Mouse (Mus musculus) heart, embryonic 10.5 days (tissue): Measurements from ENCODE around the gene Doc2g. TPM values are rescaled to one million over a fixed set of nuclear protein-coding genes. Genes with fewer than 3 reads are reported as not detected.
"Not testable (repeated sequence)": the region's sequence is repeated elsewhere in the genome, so short reads cannot be mapped to it uniquely, and the experiment has no call there.

ENCODE experiments used
- DNase-seq: peaks from one replicate; pipeline ENCODE4 v3.0.0-alpha.2; 2017; ENCODE audit warnings: low spot score
- H3K27ac ChIP-seq: fragments of 300-500 bp; sonication (generic); 2 replicates; pipeline ENCODE4 v1.5.1; 2016; ENCODE audit warnings: mild to moderate bottlenecking
- H3K27me3 ChIP-seq: fragments of 300-500 bp; sonication (generic); 2 replicates; pipeline ENCODE4 v1.6.1; 2016; ENCODE audit warnings: mild to moderate bottlenecking; ENCODE audit not compliant: poor library complexity, insufficient read depth, severe bottlenecking
- H3K36me3 ChIP-seq: fragments of 300-500 bp; sonication (generic); 2 replicates; pipeline ENCODE4 v1.6.1; 2016; ENCODE audit warnings: mild to moderate bottlenecking, moderate library complexity
- H3K4me1 ChIP-seq: fragments of 300-500 bp; sonication (generic); 2 replicates; pipeline ENCODE4 v1.6.1; 2016; ENCODE audit warnings: mild to moderate bottlenecking
- H3K4me3 ChIP-seq: fragments of 300-500 bp; sonication (generic); 2 replicates; pipeline ENCODE4 v1.5.1; 2016; ENCODE audit warnings: mild to moderate bottlenecking, moderate library complexity
- H3K9me3 ChIP-seq: fragments of 300-500 bp; sonication (generic); 2 replicates; pipeline ENCODE4 v1.6.1; 2016; ENCODE audit warnings: mild to moderate bottlenecking, moderate library complexity
- WGBS: fragments of 180-500 bp; shearing (Covaris S2); methylation state at CpG from one replicate; pipeline ENCODE4 v1.1.7; 2016; 5-methylcytosine and 5-hydroxymethylcytosine counted together
- polyA plus RNA-seq: library from polyadenylated mRNA; unstranded; fragments of >200 nt; fragmentation: Nextera tagmentation; extraction: Ambion mirVana; gene quantifications from 2 replicates; pipeline ENCODE4 v1.2.1, GENCODE M21; 2016

The Doc2g gene
- polyA plus RNA-seq, 1 experiment from 2014 or later, result 32.4 TPM

DNA sequence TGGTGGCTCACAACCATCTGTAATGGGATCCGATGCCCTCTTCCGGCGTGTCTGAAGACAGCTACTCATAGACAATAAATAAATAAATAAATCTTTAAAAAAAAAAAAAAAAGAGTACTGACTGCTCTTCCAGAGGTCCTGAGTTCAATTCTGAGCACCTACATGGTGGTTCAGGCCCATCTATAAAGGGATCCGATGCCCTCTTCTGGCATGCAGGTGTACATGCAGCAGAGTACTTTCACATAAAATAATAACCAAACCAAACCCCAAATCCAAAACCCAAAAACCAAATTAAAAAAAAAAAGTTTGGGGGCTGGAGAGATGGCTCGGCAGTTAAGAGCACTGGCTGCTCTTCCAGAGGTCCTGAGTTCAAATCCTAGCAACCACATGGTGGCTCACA lies 46.0 kb downstream of the Doc2g start:
- DNase-seq, H3K4me3 ChIP-seq, H3K9me3 ChIP-seq, H3K27me3 ChIP-seq, H3K27ac ChIP-seq, H3K4me1 ChIP-seq, H3K36me3 ChIP-seq: not testable (repeated sequence)
- 69% methylated on average over 5 of the region's 5 CpGs for WGBS

DNA sequence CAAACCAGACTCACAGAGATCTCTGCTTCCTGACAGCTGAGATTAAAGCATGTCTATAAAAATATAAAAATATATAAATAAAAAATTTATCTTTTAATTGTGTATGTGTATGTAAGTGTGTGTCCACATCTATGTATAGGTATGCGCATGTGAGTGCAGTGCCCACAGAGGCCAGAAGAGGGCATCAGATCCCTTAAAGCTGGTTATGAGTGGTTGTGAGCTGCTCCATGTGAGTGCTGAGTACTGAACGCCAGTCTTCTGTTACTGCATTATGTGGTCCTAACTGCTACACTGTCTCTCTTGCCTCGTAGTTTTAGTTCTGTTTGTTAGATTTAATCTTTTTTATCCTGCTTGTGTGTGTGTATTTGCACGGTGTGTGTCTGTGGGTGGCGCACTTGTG lies 47.9 kb downstream of the Doc2g start:
- Histone ChIP-seq H3K27ac (no peak overlapping the region), H3K4me1 (peaks cover 8% of the 10 kb centered on the region), H3K9me3 (no peaks in the 10 kb centered on the region), H3K27me3 (0 out of 2 replicates have a peak, but pooled peaks cover 5% of the 10 kb centered on the region), H3K4me3 (no peak overlapping the region), H3K36me3 (no peaks in the 10 kb centered on the region)
- DNase-seq, result no peak
- WGBS, result 89% methylated on average over 5 of the region's 5 CpGs

DNA sequence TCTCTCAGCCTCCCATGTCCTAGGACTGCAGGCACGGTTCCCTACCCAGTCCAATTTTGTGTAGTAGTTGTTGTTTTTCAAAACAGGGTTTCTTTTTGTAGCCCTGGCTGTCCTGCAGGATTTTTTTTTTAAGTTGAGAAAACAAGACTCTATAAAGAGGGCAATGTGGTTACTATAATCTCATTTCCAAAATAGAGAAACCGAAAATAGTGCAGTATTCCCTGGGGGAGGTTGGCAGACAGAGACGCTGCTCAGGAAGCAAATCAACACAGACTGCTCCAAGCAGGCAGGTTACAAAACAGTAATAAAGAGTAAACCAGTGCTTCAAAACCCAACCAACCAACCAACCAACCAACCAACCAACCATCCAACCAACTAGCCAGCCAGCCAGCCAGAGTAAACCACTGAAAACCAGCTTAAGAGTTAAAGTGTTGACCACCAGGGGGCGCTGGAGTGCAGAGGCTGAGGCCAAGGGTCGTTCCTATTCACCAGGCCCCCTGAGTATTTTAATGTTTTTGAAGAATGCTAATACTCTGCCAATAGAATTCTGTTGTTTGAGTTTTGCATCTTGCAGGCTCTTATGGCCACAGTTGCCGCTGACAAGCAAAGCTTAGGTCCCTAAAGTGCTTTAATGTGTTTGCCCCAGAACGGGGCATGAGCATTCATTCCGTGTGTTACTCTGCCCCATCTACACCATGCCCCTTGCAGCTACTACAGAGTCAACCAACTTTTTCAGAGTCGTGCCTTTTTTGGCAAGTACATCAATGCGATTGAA lies 48.8 kb downstream of the Doc2g start:
- Histone ChIP-seq H3K4me1 (peaks cover 15% of the 10 kb centered on the region), H3K27ac (no peak overlapping the region), H3K27me3 (0 out of 2 replicates have a peak, but pooled peaks cover 5% of the 10 kb centered on the region), H3K9me3 (no peaks in the 10 kb centered on the region), H3K36me3 (no peaks in the 10 kb centered on the region), H3K4me3 (no peak overlapping the region)
- peak; percentile 76 for DNase-seq
- 50% methylated on average over 10 of the region's 10 CpGs for WGBS

DNA sequence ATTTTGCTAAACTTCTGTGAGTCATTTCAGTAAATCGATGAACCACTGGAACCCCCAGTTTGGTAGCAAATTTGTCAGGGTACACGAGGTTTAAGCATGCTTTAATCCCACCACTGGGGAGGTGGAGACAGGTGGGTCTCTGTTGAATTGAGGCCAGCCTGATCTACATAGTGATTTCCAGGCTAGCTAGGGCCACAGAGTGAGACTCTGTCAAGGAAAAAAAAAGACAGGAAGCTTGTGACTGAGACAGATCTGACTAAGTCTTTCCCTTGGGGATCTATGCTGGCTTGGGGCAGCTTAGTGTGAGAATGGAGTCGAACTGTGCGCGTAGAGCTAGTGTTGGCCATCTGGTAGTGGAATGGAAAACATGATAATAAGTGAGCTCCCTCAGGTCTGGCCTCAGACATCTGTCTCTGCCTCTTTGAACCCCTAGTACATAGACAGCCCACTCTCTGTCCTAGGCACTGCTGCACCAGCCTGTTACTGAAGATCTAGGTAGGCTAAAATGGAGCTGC lies 49.5 kb downstream of the Doc2g start:
- no peak for DNase-seq
- Histone ChIP-seq H3K9me3 (no peaks in the 10 kb centered on the region), H3K4me1 (peaks cover 17% of the 10 kb centered on the region), H3K4me3 (no peak overlapping the region), H3K27me3 (0 out of 2 replicates have a peak, but pooled peaks cover 5% of the 10 kb centered on the region), H3K36me3 (no peaks in the 10 kb centered on the region), H3K27ac (no peak overlapping the region)
- 69% methylated on average over 5 of the region's 5 CpGs for WGBS

DNA sequence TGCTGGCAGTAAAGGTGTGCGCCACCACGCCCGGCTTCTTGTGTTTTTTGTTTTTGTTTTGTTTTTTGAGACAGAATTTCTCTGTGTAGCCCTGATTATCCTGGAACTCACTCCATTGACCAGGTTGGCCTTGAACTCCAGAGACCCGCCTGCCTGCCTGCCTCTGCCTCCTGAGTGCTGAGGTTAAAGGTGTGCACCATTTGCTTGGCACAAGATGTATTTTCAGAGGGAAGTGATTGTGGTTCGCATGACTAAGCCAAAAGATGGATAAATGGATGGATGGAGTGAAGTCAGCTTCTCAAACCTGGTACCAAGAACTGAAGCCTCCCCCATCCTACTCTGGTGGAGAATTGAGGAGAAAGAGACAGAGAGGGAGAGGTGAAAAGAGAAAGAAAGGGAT lies 51.5 kb downstream of the Doc2g start:
- Histone ChIP-seq H3K27me3 (0 out of 2 replicates have a peak, but pooled peaks cover 5% of the 10 kb centered on the region), H3K4me1 (peaks cover 29% of the 10 kb centered on the region), H3K9me3 (no peaks in the 10 kb centered on the region), H3K36me3 (no peaks in the 10 kb centered on the region), H3K27ac (no peak overlapping the region), H3K4me3 (no peak overlapping the region)
- WGBS, result 83% methylated on average over 5 of the region's 5 CpGs
- no peak for DNase-seq

DNA sequence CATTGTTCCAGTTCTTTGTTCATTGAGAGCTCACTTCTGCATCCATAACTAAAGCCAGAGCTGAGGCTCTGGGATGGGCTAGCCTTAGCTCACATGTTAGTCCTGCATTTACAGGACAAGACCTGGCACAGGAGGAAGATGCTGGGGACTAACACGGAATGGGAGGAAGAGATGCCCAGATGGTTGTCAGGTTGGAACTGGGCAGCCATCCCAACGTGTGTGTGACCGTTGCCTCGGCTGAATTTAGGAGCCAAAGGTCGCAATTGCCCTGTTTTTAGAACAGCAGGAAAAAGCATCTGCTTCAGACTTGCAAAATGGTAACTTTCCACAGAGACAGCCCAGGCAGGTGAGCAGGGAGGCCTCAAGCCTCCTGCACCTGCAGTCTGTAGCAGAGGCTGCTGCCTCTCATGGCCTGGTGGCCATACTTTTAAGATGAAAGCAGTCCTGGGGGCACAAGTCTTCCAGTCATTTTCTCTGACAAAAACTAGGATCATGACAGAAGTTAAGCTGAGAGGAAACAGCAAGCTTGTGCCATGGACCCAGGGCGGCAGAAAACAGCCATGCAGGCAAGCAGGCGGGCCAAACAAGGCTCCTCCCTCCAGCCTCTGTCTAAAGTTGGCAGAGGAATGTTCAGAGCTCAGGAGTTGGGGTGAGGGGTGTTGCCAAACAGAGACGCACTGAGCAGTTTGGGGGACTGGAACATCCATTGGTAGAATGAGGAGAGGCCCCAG lies 52.3 kb downstream of the Doc2g start:
- Histone ChIP-seq H3K4me3 (no peak overlapping the region), H3K27ac (no peak overlapping the region), H3K36me3 (no peaks in the 10 kb centered on the region), H3K4me1 (peaks cover 30% of the 10 kb centered on the region), H3K9me3 (no peaks in the 10 kb centered on the region), H3K27me3 (0 out of 2 replicates have a peak, but pooled peaks cover 5% of the 10 kb centered on the region)
- WGBS, result 65% methylated on average over 8 of the region's 8 CpGs
- no peak for DNase-seq

DNA sequence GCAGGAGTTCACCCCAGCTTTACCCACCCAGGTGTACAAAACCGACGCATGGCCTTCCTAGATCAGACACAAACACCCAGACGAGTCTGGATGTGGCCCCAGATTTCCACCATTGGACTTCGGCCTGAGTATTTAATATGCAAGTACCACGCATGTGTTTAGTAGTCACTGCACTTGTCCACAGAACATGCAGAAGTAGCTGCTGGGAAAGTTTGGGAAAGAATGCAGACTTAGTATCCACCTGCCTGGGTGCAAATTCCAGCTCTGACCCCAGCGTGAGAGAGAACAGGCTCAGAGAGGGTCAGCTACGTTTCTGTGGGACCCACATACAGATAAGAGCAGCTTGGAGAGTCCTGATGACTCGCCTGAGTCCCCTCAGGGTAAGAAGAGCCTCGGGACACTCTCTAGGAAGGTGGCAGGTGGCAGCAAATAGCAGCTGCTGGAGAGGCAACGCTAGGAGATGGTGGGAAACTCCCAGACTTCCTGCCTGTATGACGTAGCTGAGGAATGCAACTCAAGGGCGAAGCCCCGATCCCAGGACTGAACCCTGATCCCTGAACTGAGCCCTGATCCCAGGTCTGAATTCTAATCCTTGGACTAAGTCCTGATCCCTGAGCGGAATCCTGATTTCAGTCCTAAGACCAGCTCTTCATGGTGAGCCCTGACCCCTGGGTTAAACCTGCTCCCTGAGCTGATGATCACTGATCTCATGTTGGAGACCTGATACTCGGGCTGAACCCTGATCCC lies 53.0 kb downstream of the Doc2g start:
- Histone ChIP-seq H3K4me1 (peaks cover 30% of the 10 kb centered on the region), H3K27ac (peak overlapping the region; percentile 47; the same call in 1 of the 2 replicates), H3K27me3 (0 out of 2 replicates have a peak, but pooled peaks cover 5% of the 10 kb centered on the region), H3K36me3 (no peaks in the 10 kb centered on the region), H3K4me3 (no peak overlapping the region), H3K9me3 (no peaks in the 10 kb centered on the region)
- DNase-seq, result no peak
- 49% methylated on average over 15 of the region's 15 CpGs for WGBS

Other genes starting within 250 kb of the Doc2g start
- 21.6 and 24.1 TPM in 2 replicates for gene Kmt5b, start 235.9 kb upstream of the Doc2g start, polyA plus RNA-seq
- 29.8 and 40.3 TPM in 2 replicates for gene Chka, start 151.5 kb upstream of the Doc2g start, polyA plus RNA-seq
- gene Tcirg1, start 96.2 kb upstream of the Doc2g start, polyA plus RNA-seq, result 22.5 and 32.2 TPM in 2 replicates
- 323 and 356 TPM in 2 replicates for gene Ndufs8, start 90.5 kb upstream of the Doc2g start, polyA plus RNA-seq
- 2.1 and 3.0 TPM in 2 replicates for gene Aldh3b1, start 73.5 kb upstream of the Doc2g start, polyA plus RNA-seq
- gene Unc93b1, start 68.1 kb upstream of the Doc2g start, polyA plus RNA-seq, result 4.4 and 5.0 TPM in 2 replicates
- not detected in 2 replicates for gene Aldh3b3, start 44.7 kb upstream of the Doc2g start, polyA plus RNA-seq
- gene Aldh3b2, start 31.0 kb upstream of the Doc2g start, polyA plus RNA-seq, result 0.51 and 1.8 TPM in 2 replicates
- gene Acy3, start 16.7 kb upstream of the Doc2g start, polyA plus RNA-seq, result 9.5 and 10.3 TPM in 2 replicates
- 0.45 TPM in 1 of 2 replicates, not detected in the other for gene Tbx10, start 10.6 kb upstream of the Doc2g start, polyA plus RNA-seq
- 40.2 and 52.4 TPM in 2 replicates for gene Nudt8, start 2.7 kb upstream of the Doc2g start, polyA plus RNA-seq
- gene Gm49405, start 2.7 kb upstream of the Doc2g start, polyA plus RNA-seq, result 4.1 and 5.2 TPM in 2 replicates
- gene Ndufv1, start 9.5 kb downstream of the Doc2g start, polyA plus RNA-seq, result 298 and 420 TPM in 2 replicates
- gene Gstp1, start 34.7 kb downstream of the Doc2g start, polyA plus RNA-seq, result 402 and 470 TPM in 2 replicates
- gene Gstp2, start 42.7 kb downstream of the Doc2g start, polyA plus RNA-seq, result 2.9 TPM in 2 replicates
- 0.37 TPM in 1 of 2 replicates, not detected in the other for gene Gstp3, start 56.3 kb downstream of the Doc2g start, polyA plus RNA-seq
- gene Cabp2, start 78.3 kb downstream of the Doc2g start, polyA plus RNA-seq, result not detected in 2 replicates
- gene Cdk2ap2, start 93.9 kb downstream of the Doc2g start, polyA plus RNA-seq, result 67.9 and 86.0 TPM in 2 replicates
- gene Pitpnm1, start 96.7 kb downstream of the Doc2g start, polyA plus RNA-seq, result 14.3 and 21.2 TPM in 2 replicates
- gene Aip, start 122.5 kb downstream of the Doc2g start, polyA plus RNA-seq, result 89.7 and 93.8 TPM in 2 replicates
- gene Gpr152, start 136.5 kb downstream of the Doc2g start, polyA plus RNA-seq, result not detected in 2 replicates
- not detected in 2 replicates for gene Cabp4, start 140.7 kb downstream of the Doc2g start, polyA plus RNA-seq
- gene Coro1b, start 145.3 kb downstream of the Doc2g start, polyA plus RNA-seq, result 135 and 146 TPM in 2 replicates
- 1.8 and 4.4 TPM in 2 replicates for gene Ptprcap, start 150.3 kb downstream of the Doc2g start, polyA plus RNA-seq
- gene Rps6kb2, start 160.0 kb downstream of the Doc2g start, polyA plus RNA-seq, result 53.4 and 57.0 TPM in 2 replicates
- gene Carns1, start 172.2 kb downstream of the Doc2g start, polyA plus RNA-seq, result 2.3 and 2.8 TPM in 2 replicates
- 0.94 and 1.5 TPM in 2 replicates for gene Tbc1d10c, start 188.0 kb downstream of the Doc2g start, polyA plus RNA-seq
- gene Ppp1ca, start 188.8 kb downstream of the Doc2g start, polyA plus RNA-seq, result 876 and 946 TPM in 2 replicates
- 33.0 and 40.0 TPM in 2 replicates for gene Rad9a, start 198.3 kb downstream of the Doc2g start, polyA plus RNA-seq
- 2.1 and 3.4 TPM in 2 replicates for gene Clcf1, start 210.9 kb downstream of the Doc2g start, polyA plus RNA-seq
- not detected in 2 replicates for gene AC109138.7, start 211.0 kb downstream of the Doc2g start, polyA plus RNA-seq
- 15.5 and 18.7 TPM in 2 replicates for gene Pold4, start 228.6 kb downstream of the Doc2g start, polyA plus RNA-seq